Mouse (Mus musculus) left cerebral cortex, postnatal 25 days (tissue): ENCODE data around the gene Thoc3. TPM values are rescaled to one million over a fixed set of nuclear protein-coding genes. Genes with fewer than 3 reads are reported as not detected.

Source experiments
- total RNA-seq, 2 experiments: library from RNA; stranded (reverse); gene quantifications; 2 replicates each; pipeline ENCODE4 v1.2.3; 2021

The Thoc3 gene
- total RNA-seq, 2 experiments from 2014 or later: 33.4 to 35.6 TPM

Other genes starting within 250 kb of the Thoc3 start
- gene Cplx2, start 97.5 kb downstream of the Thoc3 start, total RNA-seq: 100 to 1,000 TPM; 714 to 786 TPM
- 10 to 100 TPM; 13.5 to 14.4 TPM for gene Simc1, start 34.9 kb upstream of the Thoc3 start, total RNA-seq
- 100 to 1,000 TPM; 137 to 143 TPM for gene 4833439L19Rik, start 96.6 kb upstream of the Thoc3 start, total RNA-seq
- 10 to 100 TPM; 22.0 to 24.0 TPM for gene Arl10, start 106.2 kb upstream of the Thoc3 start, total RNA-seq
- gene Nop16, start 121.2 kb upstream of the Thoc3 start, total RNA-seq: 10 to 100 TPM; 19.7 to 26.9 TPM
- 100 to 1,000 TPM; 151 TPM for gene Higd2a, start 121.4 kb upstream of the Thoc3 start, total RNA-seq
- gene Cltb, start 142.5 kb upstream of the Thoc3 start, total RNA-seq: 100 to 1,000 TPM; 308 to 312 TPM
- 10 to 100 TPM; 51.6 to 61.1 TPM for gene Faf2, start 152.9 kb upstream of the Thoc3 start, total RNA-seq
- gene Rnf44, start 225.1 kb upstream of the Thoc3 start, total RNA-seq: 100 to 1,000 TPM; 166 to 176 TPM
- gene Cdhr2, start 232.6 kb upstream of the Thoc3 start, total RNA-seq: under 1 TPM; 0.14 to 0.23 TPM